Mouse (Mus musculus) testis, adult 2 months (tissue): Measurements from ENCODE around the gene Ffar3. TPM values are rescaled to one million over a fixed set of nuclear protein-coding genes. Genes with fewer than 3 reads are reported as not detected.

Source experiments
- H3K27ac ChIP-seq: fragments of 200-500 bp; 2 replicates; pipeline ENCODE4 v1.5.1; 2012; ENCODE audit warnings: low read depth, low read length; ENCODE audit not compliant: control insufficient read depth, insufficient read depth
- H3K27me3 ChIP-seq: fragments of 200-500 bp; 2 replicates; pipeline ENCODE4 v1.6.1; 2012; ENCODE audit warnings: mild to moderate bottlenecking, low read length, moderate library complexity; ENCODE audit not compliant: control insufficient read depth, insufficient read depth
- H3K36me3 ChIP-seq: fragments of 200-500 bp; 2 replicates; pipeline ENCODE4 v1.6.1; 2012; ENCODE audit warnings: mild to moderate bottlenecking, low read length; ENCODE audit not compliant: control insufficient read depth, insufficient read depth
- H3K4me1 ChIP-seq: fragments of 200-500 bp; 2 replicates; pipeline ENCODE4 v1.6.1; 2012; ENCODE audit warnings: low read length; ENCODE audit not compliant: control insufficient read depth, insufficient read depth
- H3K4me3 ChIP-seq: fragments of 200-500 bp; 2 replicates; pipeline ENCODE4 v1.5.1; 2012; ENCODE audit warnings: low read depth, mild to moderate bottlenecking, low read length, moderate library complexity, mixed read lengths; ENCODE audit not compliant: control insufficient read depth
- CTCF ChIP-seq: fragments of 200-500 bp; IDR thresholded peaks from 2 replicates; pipeline ENCODE4 v1.5.1; 2012; ENCODE audit warnings: low read depth, mild to moderate bottlenecking, inconsistent platforms, low read length, moderate library complexity; ENCODE audit not compliant: control insufficient read depth, insufficient read depth, insufficient replicate concordance
- POLR2A ChIP-seq: fragments of 200-500 bp; IDR thresholded peaks from 2 replicates; pipeline ENCODE4 v1.6.1; 2012; ENCODE audit warnings: low read depth, mild to moderate bottlenecking, inconsistent platforms, low read length, moderate library complexity; ENCODE audit not compliant: control insufficient read depth
- polyA plus RNA-seq: library from polyadenylated mRNA; depleted of rRNA; stranded (reverse); fragments of >200 nt; gene quantifications from 2 replicates; pipeline ENCODE4 v1.2.3, GENCODE M21; 2012

Gene Ffar3
- polyA plus RNA-seq, 1 experiment, result not detected

GRCm38 (mm10) chr7:30859635-30860402, 3.8 kb upstream of the Ffar3 start:
- H3K27me3 ChIP-seq, result no peaks in the 10 kb centered on the region
- H3K27ac ChIP-seq, result no peak overlapping the region
- peak overlapping the region; percentile 61 for H3K4me3 ChIP-seq
- no peaks in the 10 kb centered on the region for H3K36me3 ChIP-seq
- H3K4me1 ChIP-seq, result peaks cover 24% of the 10 kb centered on the region
- TF ChIP-seq CTCF (peak; percentile 81), POLR2A (no peak)

- Histone ChIP-seq H3K36me3 (no peaks in the 10 kb centered on the region), H3K4me1 (peaks cover 24% of the 10 kb centered on the region), H3K4me3 (no peak overlapping the region), H3K27me3 (no peaks in the 10 kb centered on the region), H3K27ac (no peak overlapping the region)
- TF ChIP-seq CTCF, result peak; percentile 63; the same call in 1 of the 2 replicates
- no peak for TF ChIP-seq POLR2A
Observed at GRCm38 (mm10) chr7:30859290-30859634, 3.3 kb upstream of the Ffar3 start.

- Histone ChIP-seq H3K4me3 (no peak overlapping the region), H3K27me3 (no peaks in the 10 kb centered on the region), H3K36me3 (no peaks in the 10 kb centered on the region), H3K27ac (no peak overlapping the region), H3K4me1 (peaks cover 24% of the 10 kb centered on the region)
- TF ChIP-seq POLR2A, result no peak
- no peak for TF ChIP-seq CTCF
Observed at GRCm38 (mm10) chr7:30857746-30858145, 1.8 kb upstream of the Ffar3 start.

- peaks cover 5% of the 10 kb centered on the region; the same call in 1 of the 2 replicates for H3K4me1 ChIP-seq
- H3K4me3 ChIP-seq, result no peak overlapping the region
- TF ChIP-seq POLR2A, result no peak
- no peak for TF ChIP-seq CTCF
- H3K36me3 ChIP-seq, result no peaks in the 10 kb centered on the region
- H3K27me3 ChIP-seq, result no peaks in the 10 kb centered on the region
- H3K27ac ChIP-seq, result no peak overlapping the region
Observed at GRCm38 (mm10) chr7:30851421-30851820, 4.6 kb downstream of the Ffar3 start.

- Histone ChIP-seq H3K36me3 (no peaks in the 10 kb centered on the region), H3K4me1 (no peaks in the 10 kb centered on the region), H3K27me3 (no peaks in the 10 kb centered on the region), H3K4me3 (no peak overlapping the region), H3K27ac (no peak overlapping the region)
- TF ChIP-seq POLR2A (no peak), CTCF (no peak)
Observed at GRCm38 (mm10) chr7:30847934-30848333, 8.0 kb downstream of the Ffar3 start.

GRCm38 (mm10) chr7:30847386-30847785, 8.6 kb downstream of the Ffar3 start:
- TF ChIP-seq CTCF (no peak), POLR2A (no peak)
- Histone ChIP-seq H3K27me3 (no peaks in the 10 kb centered on the region), H3K27ac (no peak overlapping the region), H3K4me1 (no peaks in the 10 kb centered on the region), H3K4me3 (no peak overlapping the region), H3K36me3 (no peaks in the 10 kb centered on the region)

GRCm38 (mm10) chr7:30846505-30847053, 9.4 kb downstream of the Ffar3 start:
- H3K27me3 ChIP-seq, result no peaks in the 10 kb centered on the region
- no peaks in the 10 kb centered on the region for H3K36me3 ChIP-seq
- no peak overlapping the region for H3K27ac ChIP-seq
- H3K4me3 ChIP-seq, result no peak overlapping the region
- no peak for TF ChIP-seq POLR2A
- no peak for TF ChIP-seq CTCF
- no peaks in the 10 kb centered on the region for H3K4me1 ChIP-seq
